7 mouse cellular contexts compared by ENCODE assay signal in genomic region chr8:127092383-127093112, GRCm38 (mm10). TPM values are rescaled to one million over a fixed set of nuclear protein-coding genes. Genes with fewer than 3 reads are reported as not detected.
DNase-seq lines count a peak whose midpoint lies in the region; ATAC-seq lines count a peak whose summit lies in the region.

No protein-coding gene starts in this region.

- H3K4me2 ChIP-seq in embryonic facial prominence, embryonic 14.5 days (ENCODE audit: low read depth, low read length) = peak overlapping the region; percentile 37
- peak overlapping the region; percentile 45 for H3K4me2 ChIP-seq in hindbrain, embryonic 15.5 days
- H3K4me2 ChIP-seq in midbrain, embryonic 12.5 days (replicated peaks) = peak overlapping the region; percentile 45

- peak; percentile 79 for ATAC-seq in embryonic facial prominence, embryonic 14.5 days (ENCODE audit: low read depth)
- ATAC-seq in hindbrain, embryonic 15.5 days (ENCODE audit: low FRiP score, low read depth) = peak; percentile 73
- ATAC-seq in midbrain, embryonic 12.5 days (ENCODE audit: low FRiP score, low read depth) = peak; percentile 83

- H3K4me1 ChIP-seq in embryonic facial prominence, embryonic 14.5 days (ENCODE audit: control insufficient read depth, insufficient read depth, low read length) = peaks cover 54% of the 10 kb centered on the region
- H3K4me1 ChIP-seq in hindbrain, embryonic 15.5 days (replicated peaks) = peaks cover 41% of the 10 kb centered on the region
- H3K4me1 ChIP-seq in midbrain, embryonic 12.5 days = peaks cover 36% of the 10 kb centered on the region

- no peak overlapping the region for H3K4me3 ChIP-seq in embryonic facial prominence, embryonic 14.5 days (ENCODE audit: low read depth, low read length)
- H3K4me3 ChIP-seq in hindbrain, embryonic 15.5 days = 0 out of 2 replicates have a peak overlapping the region, but pooled peaks have one; percentile 4
- peak overlapping the region; percentile 23 for H3K4me3 ChIP-seq in midbrain, embryonic 12.5 days

- H3K9me3 ChIP-seq in embryonic facial prominence, embryonic 14.5 days (ENCODE audit: control insufficient read depth, low read length) = no peaks in the 10 kb centered on the region
- H3K9me3 ChIP-seq in hindbrain, embryonic 15.5 days = no peaks in the 10 kb centered on the region
- no peaks in the 10 kb centered on the region for H3K9me3 ChIP-seq in midbrain, embryonic 12.5 days

- WGBS in embryonic facial prominence, embryonic 14.5 days = 17% methylated on average over 10 of the region's 10 CpGs
- 11% methylated on average over 10 of the region's 10 CpGs for WGBS in hindbrain, embryonic 15.5 days
- 12% methylated on average over 10 of the region's 10 CpGs for WGBS in midbrain, embryonic 12.5 days

- H3K9ac ChIP-seq in embryonic facial prominence, embryonic 14.5 days (ENCODE audit: low read depth, low read length) = peak overlapping the region; percentile 32
- no peak overlapping the region for H3K9ac ChIP-seq in hindbrain, embryonic 15.5 days
- no peak overlapping the region for H3K9ac ChIP-seq in midbrain, embryonic 12.5 days (replicated peaks)

- H3K36me3 ChIP-seq in embryonic facial prominence, embryonic 14.5 days (ENCODE audit: control insufficient read depth, insufficient read depth, low read length) = no peaks in the 10 kb centered on the region
- no peaks in the 10 kb centered on the region for H3K36me3 ChIP-seq in hindbrain, embryonic 15.5 days
- H3K36me3 ChIP-seq in midbrain, embryonic 12.5 days = no peaks in the 10 kb centered on the region

- H3K27me3 ChIP-seq in embryonic facial prominence, embryonic 14.5 days (replicated peaks; ENCODE audit: control insufficient read depth, insufficient read depth, low read length) = no peaks in the 10 kb centered on the region
- H3K27me3 ChIP-seq in hindbrain, embryonic 15.5 days = no peaks in the 10 kb centered on the region
- H3K27me3 ChIP-seq in midbrain, embryonic 12.5 days = no peaks in the 10 kb centered on the region

- peak overlapping the region; percentile 76 for H3K27ac ChIP-seq in embryonic facial prominence, embryonic 14.5 days (replicated peaks; ENCODE audit: low read depth, low read length)
- peak overlapping the region; percentile 71 for H3K27ac ChIP-seq in hindbrain, embryonic 15.5 days (replicated peaks)
- peak overlapping the region; percentile 79 for H3K27ac ChIP-seq in midbrain, embryonic 12.5 days (replicated peaks)

- DNase-seq in left cerebral cortex, adult 11 months (ENCODE audit: low spot score) = peak; percentile 13
- no peak for DNase-seq in left cerebral cortex, adult 8-10 months (ENCODE audit: low spot score in 2 of 2)
- peak; percentile 95 for DNase-seq in embryonic facial prominence, embryonic 14.5 days (ENCODE audit: low spot score)
- no peak for DNase-seq in adipocyte (ENCODE audit: low spot score)
- no peak for DNase-seq in thymus, postnatal 36 days

RNA-seq across cellular contexts. Expression of gene Pard3, which starts 28.9 kb away (rescaled TPM):
- total RNA-seq in left cerebral cortex, adult 8-10 months (2022) = 10 to 100 TPM; 25.3 to 28.1 (median 26.6) TPM
- polyA plus RNA-seq in embryonic facial prominence, embryonic 14.5 days (2014; fragmentation: Nextera tagmentation; extraction: Ambion mirVana) = 35.4 and 38.7 TPM in 2 replicates
- 18.2 and 20.2 TPM in 2 replicates for polyA plus RNA-seq in hindbrain, embryonic 15.5 days (2015; fragmentation: Nextera tagmentation; extraction: Ambion mirVana)
- polyA plus RNA-seq in midbrain, embryonic 12.5 days (2016; fragmentation: Nextera tagmentation; extraction: Ambion mirVana) = 36.6 and 39.4 TPM in 2 replicates

Comparison
In these comparisons a context has a peak if more than half of its experiments do, and no peak if none do; other contexts are left out.
1. DNase-seq: peak in left cerebral cortex, adult 11 months (single experiment) and embryonic facial prominence, embryonic 14.5 days (single experiment); none in left cerebral cortex, adult 8-10 months (0 of 2), adipocyte (single experiment) and thymus, postnatal 36 days (0 of 2).
2. Peak in every context shown above with its lines, with median percentiles within 50 percentile points of each other: ATAC-seq, H3K27ac ChIP-seq and H3K4me2 ChIP-seq.